Mouse (Mus musculus): ENCODE results near the gene Slc51b. TPM values are rescaled to one million over a fixed set of nuclear protein-coding genes. Genes with fewer than 3 reads are reported as not detected.

Gene Slc51b
- polyA plus RNA-seq, 1 experiment from 2014 or later: not detected

GRCm38 (mm10) chr9:65365721-65366120 lies 57.0 kb downstream of the Slc51b start:
- Histone ChIP-seq H3K4me2 (no peak overlapping the region), H3K4me3 (no peak overlapping the region), H3K4me1 (replicated peaks) (peaks cover 8% of the 10 kb centered on the region), H3K27ac (no peak overlapping the region), H3K36me3 (peaks cover 7% of the 10 kb centered on the region; the same call in 1 of the 2 replicates), H3K9ac (no peak overlapping the region), H3K27me3 (no peaks in the 10 kb centered on the region), H3K9me3 (replicated peaks) (no peaks in the 10 kb centered on the region)
- 81% methylated on average over 7 of the region's 7 CpGs for WGBS
- no peak for ATAC-seq (replicated peaks; ENCODE audit: insufficient number of reproducible peaks, insufficient read depth, low FRiP score, low read depth)

DNA sequence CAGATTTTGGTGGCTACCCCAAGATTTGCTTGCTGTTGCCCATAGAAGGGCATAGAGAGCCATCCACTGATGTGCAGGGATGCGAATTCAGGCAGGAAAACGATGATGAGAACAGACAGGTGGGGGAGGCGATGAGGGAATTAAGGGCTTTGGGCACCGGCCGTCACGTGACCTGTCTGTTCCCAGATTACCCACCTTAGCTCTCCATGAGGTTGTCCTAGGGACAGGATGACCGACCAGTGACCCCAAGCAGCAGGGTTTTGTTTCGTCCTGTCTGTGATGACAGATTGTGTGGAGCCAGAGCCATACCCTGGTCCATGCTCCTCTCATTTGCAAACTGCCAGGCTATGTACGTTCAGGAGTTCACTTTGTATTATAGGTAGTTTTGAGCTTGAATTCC lies 59.1 kb downstream of the Slc51b start:
- Histone ChIP-seq H3K27me3 (no peaks in the 10 kb centered on the region), H3K4me1 (replicated peaks) (peaks cover 13% of the 10 kb centered on the region), H3K4me3 (no peak overlapping the region), H3K4me2 (no peak overlapping the region), H3K36me3 (peaks cover 16% of the 10 kb centered on the region), H3K27ac (no peak overlapping the region), H3K9me3 (replicated peaks) (no peaks in the 10 kb centered on the region), H3K9ac (no peak overlapping the region)
- ATAC-seq (replicated peaks; ENCODE audit: insufficient number of reproducible peaks, insufficient read depth, low FRiP score, low read depth): 0 out of 2 replicates have a peak, but pooled peaks have one; percentile 35
- WGBS: 34% methylated on average over 9 of the region's 9 CpGs

Other genes with a start within 250 kb of the Slc51b start
- 5.3 and 5.8 TPM in 2 replicates for gene Parp16, start 227.6 kb downstream of the Slc51b start, polyA plus RNA-seq (2015; fragmentation: Nextera tagmentation; extraction: Ambion mirVana)
- 0.03 and 0.04 TPM in 2 replicates for gene Cilp, start 157.8 kb downstream of the Slc51b start, polyA plus RNA-seq (2015; fragmentation: Nextera tagmentation; extraction: Ambion mirVana)
- 44.4 and 46.4 TPM in 2 replicates for gene Clpx, start 128.7 kb downstream of the Slc51b start, polyA plus RNA-seq (2015; fragmentation: Nextera tagmentation; extraction: Ambion mirVana)
- 5.8 and 7.1 TPM in 2 replicates for gene Pdcd7, start 76.9 kb downstream of the Slc51b start, polyA plus RNA-seq (2015; fragmentation: Nextera tagmentation; extraction: Ambion mirVana)
- 0.09 and 0.19 TPM in 2 replicates for gene Ubap1l, start 61.9 kb downstream of the Slc51b start, polyA plus RNA-seq (2015; fragmentation: Nextera tagmentation; extraction: Ambion mirVana)
- gene Kbtbd13, start 31.3 kb downstream of the Slc51b start, polyA plus RNA-seq (2015; fragmentation: Nextera tagmentation; extraction: Ambion mirVana): 1.00 and 1.7 TPM in 2 replicates
- 7.6 and 8.9 TPM in 2 replicates for gene Rasl12, start 24.4 kb downstream of the Slc51b start, polyA plus RNA-seq (2015; fragmentation: Nextera tagmentation; extraction: Ambion mirVana)
- gene Mtfmt, start 12.8 kb upstream of the Slc51b start, polyA plus RNA-seq (2015; fragmentation: Nextera tagmentation; extraction: Ambion mirVana): 13.2 and 13.6 TPM in 2 replicates
- 52.9 and 62.7 TPM in 2 replicates for gene Spg21, start 38.0 kb upstream of the Slc51b start, polyA plus RNA-seq (2015; fragmentation: Nextera tagmentation; extraction: Ambion mirVana)
- not detected in 2 replicates for gene Ankdd1a, start 97.2 kb upstream of the Slc51b start, polyA plus RNA-seq (2015; fragmentation: Nextera tagmentation; extraction: Ambion mirVana)
- 9.8 and 14.8 TPM in 2 replicates for gene Plekho2, start 157.1 kb upstream of the Slc51b start, polyA plus RNA-seq (2015; fragmentation: Nextera tagmentation; extraction: Ambion mirVana)
- 9.8 and 12.8 TPM in 2 replicates for gene Pif1, start 164.2 kb upstream of the Slc51b start, polyA plus RNA-seq (2015; fragmentation: Nextera tagmentation; extraction: Ambion mirVana)
- 90.2 and 98.2 TPM in 2 replicates for gene Rbpms2, start 206.7 kb upstream of the Slc51b start, polyA plus RNA-seq (2015; fragmentation: Nextera tagmentation; extraction: Ambion mirVana)
- 258 and 293 TPM in 2 replicates for gene Oaz2, start 245.0 kb upstream of the Slc51b start, polyA plus RNA-seq (2015; fragmentation: Nextera tagmentation; extraction: Ambion mirVana)

All from heart, embryonic 15.5 days (tissue).